Mouse (Mus musculus): Measurements from ENCODE around the gene Cytip. TPM values are rescaled to one million over a fixed set of nuclear protein-coding genes. Genes with fewer than 3 reads are reported as not detected.

Cytip gene
- total and polyA plus RNA-seq, 2 experiments from 2014 or later: 0.49 TPM; not detected in 1

DNA sequence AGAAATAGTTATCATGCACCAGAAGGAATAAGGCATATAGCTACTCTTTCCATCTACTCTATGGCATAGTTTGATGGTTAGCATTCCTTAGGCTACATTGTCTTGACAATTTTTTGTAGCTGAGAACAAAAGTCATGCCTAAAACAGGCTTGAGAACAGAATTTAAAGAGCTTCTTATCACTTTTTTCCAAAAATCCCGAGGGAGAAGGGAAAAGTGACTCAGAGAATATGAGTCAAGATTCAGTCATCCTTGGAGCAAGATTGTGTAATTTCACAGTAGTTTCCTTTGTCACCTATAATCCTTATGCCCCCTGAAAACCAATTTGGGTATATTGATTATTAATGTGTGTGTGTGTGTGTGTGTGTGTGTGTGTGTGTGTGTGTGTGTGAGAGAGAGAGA, 115.5 kb downstream of the Cytip start:
- DNase-seq (ENCODE audit: low spot score) (no peak), ATAC-seq (no peak)
- TF ChIP-seq CTCF (IDR thresholded peaks at IDR 0.05; ENCODE audit: low read depth): no peak
- Histone ChIP-seq H3K4me3 (ENCODE audit: low read length) (no peak overlapping the region), H3K4me1 (ENCODE audit: insufficient read depth, low read length) (no peaks in the 10 kb centered on the region), H3K27ac (no peak overlapping the region), H3K4me2 (ENCODE audit: low read depth, low read length) (no peak overlapping the region), H3K9ac (replicated peaks; ENCODE audit: low read length) (no peak overlapping the region), H3K27me3 (ENCODE audit: insufficient read depth, low read length) (no peaks in the 10 kb centered on the region), H3K9me3 (ENCODE audit: low read length) (no peaks in the 10 kb centered on the region), H3K36me3 (ENCODE audit: insufficient read depth, low read length) (no peaks in the 10 kb centered on the region)
- WGBS: 53% methylated on average over 1 of the region's 1 CpGs

Other genes starting within 250 kb of the Cytip start
- 0.10 and 0.14 TPM in 2 replicates for gene Galnt5, start 197.6 kb downstream of the Cytip start, total RNA-seq (2014; rRNA removed)
- 0.08 and 0.15 TPM in 2 replicates for gene Galnt5, start 197.6 kb downstream of the Cytip start, polyA plus RNA-seq (2015; fragmentation: Nextera tagmentation; extraction: Ambion mirVana)
- 0.21 and 0.32 TPM in 2 replicates for gene Ermn, start 142.7 kb downstream of the Cytip start, total RNA-seq (2014; rRNA removed)
- 0.34 and 0.52 TPM in 2 replicates for gene Ermn, start 142.7 kb downstream of the Cytip start, polyA plus RNA-seq (2015; fragmentation: Nextera tagmentation; extraction: Ambion mirVana)
- 0.31 and 0.50 TPM in 2 replicates for gene Acvr1c, start 162.4 kb upstream of the Cytip start, total RNA-seq (2014; rRNA removed)
- gene Acvr1c, start 162.4 kb upstream of the Cytip start, polyA plus RNA-seq (2015; fragmentation: Nextera tagmentation; extraction: Ambion mirVana): 0.23 and 0.59 TPM in 2 replicates

All from hindbrain, postnatal 0 days (tissue).